Mouse (Mus musculus): ENCODE measurements around the gene Olfr472. TPM values are rescaled to one million over a fixed set of nuclear protein-coding genes. Genes with fewer than 3 reads are reported as not detected.
"Not testable (repeated sequence)": the region's sequence is repeated elsewhere in the genome, so short reads cannot be mapped to it uniquely, and the experiment has no call there.

Gene Olfr472
- not detected in 2 replicates for polyA plus RNA-seq (2015; fragmentation: Nextera tagmentation; extraction: Ambion mirVana)

DNA sequence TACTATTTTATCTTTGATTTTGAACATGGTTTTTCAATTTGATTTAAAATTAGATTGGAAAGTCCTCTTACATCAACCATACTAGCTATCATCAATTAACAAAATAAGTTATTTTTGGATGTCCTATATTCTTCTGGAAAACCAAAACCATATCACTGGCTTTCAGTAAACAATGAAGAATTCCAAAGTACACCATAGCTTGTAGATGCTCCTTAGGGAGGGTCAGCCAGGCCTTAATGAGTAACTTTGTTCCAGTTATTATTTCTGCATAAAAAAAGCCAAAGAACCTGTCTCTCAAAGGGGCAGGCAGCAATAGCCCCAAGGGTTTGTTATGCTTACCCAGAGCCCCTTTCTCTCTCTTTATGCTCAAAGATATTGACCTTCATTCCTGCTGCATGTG is at the start of gene Olfr472:
TSS of gene Olfr472 (plus strand) at position 301 of the 400 bp plus-strand sequence.
- Histone ChIP-seq H3K27me3 (ENCODE audit: control insufficient read depth, insufficient read depth, low read length) (no peaks in the 10 kb centered on the region), H3K4me2 (ENCODE audit: low read depth, low read length) (no peak within 1 kb of the TSS), H3K9ac (ENCODE audit: low read length) (no peak within 1 kb of the TSS), H3K4me3 (ENCODE audit: low read length) (no peak within 1 kb of the TSS), H3K9me3 (replicated peaks; ENCODE audit: control insufficient read depth, low read length) (no peaks in the 10 kb centered on the region; the same call in 1 of the 2 replicates), H3K36me3 (ENCODE audit: control insufficient read depth, insufficient read depth) (no peaks in the 10 kb centered on the region), H3K27ac (ENCODE audit: low read length) (no peak within 1 kb of the TSS), H3K4me1 (ENCODE audit: control insufficient read depth, insufficient read depth, low read length) (no peaks in the 10 kb centered on the region)
- ATAC-seq (replicated peaks; ENCODE audit: extremely low read depth, insufficient read depth, low FRiP score) = no peak

DNA sequence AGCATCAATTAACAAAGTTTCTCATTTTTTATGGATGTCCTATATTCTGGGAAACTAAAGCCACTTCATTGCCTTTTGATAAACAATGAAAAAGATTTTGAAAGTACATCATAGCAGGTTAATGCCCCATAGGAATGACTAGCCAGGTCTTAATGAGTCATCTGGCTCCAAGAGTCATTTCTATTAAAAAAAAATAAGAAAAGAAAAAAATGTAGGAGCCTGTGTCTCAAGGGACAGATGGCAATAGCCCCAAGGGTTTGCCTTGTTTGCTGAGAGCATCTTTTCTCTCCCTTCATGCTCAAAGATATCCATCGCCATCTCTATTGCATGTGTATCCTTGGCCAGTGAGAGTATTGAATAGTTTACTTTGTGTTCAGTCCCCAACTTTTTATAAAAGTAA is 32.4 kb downstream of the Olfr472 start, which contains the start of gene Olfr473:
TSS of gene Olfr473 (plus strand) at position 301 of the 400 bp plus-strand sequence.
- Histone ChIP-seq H3K9ac (ENCODE audit: low read length) (no peak within 1 kb of the TSS), H3K36me3 (ENCODE audit: control insufficient read depth, insufficient read depth) (no peaks in the 10 kb centered on the region), H3K4me3 (ENCODE audit: low read length) (no peak within 1 kb of the TSS), H3K27me3 (ENCODE audit: control insufficient read depth, insufficient read depth, low read length) (no peaks in the 10 kb centered on the region), H3K27ac (ENCODE audit: low read length) (no peak within 1 kb of the TSS), H3K9me3 (replicated peaks; ENCODE audit: control insufficient read depth, low read length) (peaks cover 5% of the 10 kb centered on the region), H3K4me2 (ENCODE audit: low read depth, low read length) (no peak within 1 kb of the TSS), H3K4me1 (ENCODE audit: control insufficient read depth, insufficient read depth, low read length) (no peaks in the 10 kb centered on the region)
- 81% methylated on average over 1 of the region's 1 CpGs for WGBS
- no peak for ATAC-seq (replicated peaks; ENCODE audit: extremely low read depth, insufficient read depth, low FRiP score)

DNA sequence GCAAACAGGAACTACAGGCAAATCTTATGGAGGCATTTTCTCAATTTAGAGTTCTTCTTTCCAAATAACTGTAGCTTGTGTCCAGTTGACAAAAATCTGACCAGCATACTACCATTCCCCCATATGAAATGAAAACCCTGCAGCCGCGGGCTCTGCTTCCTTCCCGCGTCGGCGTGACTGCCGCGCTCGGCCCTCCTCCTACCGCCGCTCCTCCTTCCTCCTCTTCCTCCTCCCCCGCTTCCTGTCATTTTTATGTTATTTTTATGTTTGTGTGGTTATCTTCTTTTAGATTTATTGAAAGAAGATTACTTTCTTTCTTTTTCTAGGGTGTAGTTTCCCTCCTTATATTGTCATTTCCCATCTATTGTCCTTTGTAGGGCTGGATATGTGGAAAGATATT is 54.8 kb downstream of the Olfr472 start:
- WGBS = 95% methylated on average over 12 of the region's 12 CpGs
- H3K4me3 ChIP-seq (ENCODE audit: low read length); H3K27ac ChIP-seq (ENCODE audit: low read length); H3K9me3 ChIP-seq (replicated peaks; ENCODE audit: control insufficient read depth, low read length); H3K27me3 ChIP-seq (ENCODE audit: control insufficient read depth, insufficient read depth, low read length); H3K4me1 ChIP-seq (ENCODE audit: control insufficient read depth, insufficient read depth, low read length); H3K4me2 ChIP-seq (ENCODE audit: low read depth, low read length); H3K36me3 ChIP-seq (ENCODE audit: control insufficient read depth, insufficient read depth); ATAC-seq (replicated peaks; ENCODE audit: extremely low read depth, insufficient read depth, low FRiP score); H3K9ac ChIP-seq (ENCODE audit: low read length): not testable (repeated sequence)

DNA sequence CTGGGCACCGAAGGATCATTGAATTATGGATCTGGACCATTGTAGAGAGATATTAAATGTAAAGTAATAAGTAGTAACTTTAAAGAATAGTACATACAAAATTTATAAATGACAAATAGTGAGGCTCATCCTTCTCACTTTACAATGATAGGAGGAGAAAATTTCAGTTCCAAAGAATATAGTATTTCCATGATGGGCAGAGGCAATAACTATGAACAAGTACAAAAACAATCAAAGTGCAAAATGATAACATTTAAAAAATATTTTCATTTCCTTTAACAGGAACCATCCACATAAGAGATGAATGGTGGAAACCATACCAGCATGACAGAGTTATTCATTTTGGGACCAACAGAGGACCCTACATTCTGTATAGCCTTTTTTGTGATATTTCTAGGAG is 56.6 kb downstream of the Olfr472 start, which contains the start of gene Olfr474:
TSS of gene Olfr474 (plus strand) at position 301 of the 400 bp plus-strand sequence.
- ATAC-seq (replicated peaks; ENCODE audit: extremely low read depth, insufficient read depth, low FRiP score) = no peak
- WGBS = 71% methylated on average over 1 of the region's 1 CpGs
- H3K9ac ChIP-seq (ENCODE audit: low read length) = no peak within 1 kb of the TSS
- H3K4me3 ChIP-seq (ENCODE audit: low read length) = no peak within 1 kb of the TSS
- no peak within 1 kb of the TSS for H3K4me2 ChIP-seq (ENCODE audit: low read depth, low read length)
- H3K36me3 ChIP-seq (ENCODE audit: control insufficient read depth, insufficient read depth) = no peaks in the 10 kb centered on the region
- H3K9me3 ChIP-seq (replicated peaks; ENCODE audit: control insufficient read depth, low read length) = no peaks in the 10 kb centered on the region
- no peaks in the 10 kb centered on the region for H3K4me1 ChIP-seq (ENCODE audit: control insufficient read depth, insufficient read depth, low read length)
- no peaks in the 10 kb centered on the region for H3K27me3 ChIP-seq (ENCODE audit: control insufficient read depth, insufficient read depth, low read length)
- H3K27ac ChIP-seq (ENCODE audit: low read length) = no peak within 1 kb of the TSS

Other genes with a start within 250 kb of the Olfr472 start
- gene Cyb5r2, start 139.9 kb upstream of the Olfr472 start, polyA plus RNA-seq (2015; fragmentation: Nextera tagmentation; extraction: Ambion mirVana) = 0.80 and 0.87 TPM in 2 replicates
- not detected in 2 replicates for gene Ovch2, start 96.7 kb upstream of the Olfr472 start, polyA plus RNA-seq (2015; fragmentation: Nextera tagmentation; extraction: Ambion mirVana)
- gene Olfr467, start 85.6 kb upstream of the Olfr472 start, polyA plus RNA-seq (2015; fragmentation: Nextera tagmentation; extraction: Ambion mirVana) = not detected in 2 replicates
- not detected in 2 replicates for gene Olfr469, start 72.4 kb upstream of the Olfr472 start, polyA plus RNA-seq (2015; fragmentation: Nextera tagmentation; extraction: Ambion mirVana)
- gene Olfr470, start 50.4 kb upstream of the Olfr472 start, polyA plus RNA-seq (2015; fragmentation: Nextera tagmentation; extraction: Ambion mirVana) = not detected in 2 replicates
- gene Olfr473, start 32.5 kb downstream of the Olfr472 start, polyA plus RNA-seq (2015; fragmentation: Nextera tagmentation; extraction: Ambion mirVana) = not detected in 2 replicates
- not detected in 2 replicates for gene Olfr474, start 56.7 kb downstream of the Olfr472 start, polyA plus RNA-seq (2015; fragmentation: Nextera tagmentation; extraction: Ambion mirVana)
- not detected in 2 replicates for gene Olfr476, start 66.9 kb downstream of the Olfr472 start, polyA plus RNA-seq (2015; fragmentation: Nextera tagmentation; extraction: Ambion mirVana)
- gene Olfr477, start 88.8 kb downstream of the Olfr472 start, polyA plus RNA-seq (2015; fragmentation: Nextera tagmentation; extraction: Ambion mirVana) = not detected in 2 replicates
- gene Olfr478, start 136.1 kb downstream of the Olfr472 start, polyA plus RNA-seq (2015; fragmentation: Nextera tagmentation; extraction: Ambion mirVana) = not detected in 2 replicates
- gene Olfr479, start 152.8 kb downstream of the Olfr472 start, polyA plus RNA-seq (2015; fragmentation: Nextera tagmentation; extraction: Ambion mirVana) = not detected in 2 replicates
- not detected in 2 replicates for gene Olfr480, start 169.4 kb downstream of the Olfr472 start, polyA plus RNA-seq (2015; fragmentation: Nextera tagmentation; extraction: Ambion mirVana)
- not detected in 2 replicates for gene Olfr481, start 182.0 kb downstream of the Olfr472 start, polyA plus RNA-seq (2015; fragmentation: Nextera tagmentation; extraction: Ambion mirVana)
- 0.13 TPM in 1 of 2 replicates, not detected in the other for gene Olfr482, start 199.7 kb downstream of the Olfr472 start, polyA plus RNA-seq (2015; fragmentation: Nextera tagmentation; extraction: Ambion mirVana)
- gene Olfr483, start 202.9 kb downstream of the Olfr472 start, polyA plus RNA-seq (2015; fragmentation: Nextera tagmentation; extraction: Ambion mirVana) = not detected in 2 replicates
- gene Olfr484, start 229.5 kb downstream of the Olfr472 start, polyA plus RNA-seq (2015; fragmentation: Nextera tagmentation; extraction: Ambion mirVana) = not detected in 2 replicates

Data from heart, embryonic 16.5 days (tissue).